Mouse (Mus musculus): ENCODE measurements around the gene Tulp3. TPM values are rescaled to one million over a fixed set of nuclear protein-coding genes. Genes with fewer than 3 reads are reported as not detected.

Tulp3 gene
- total RNA-seq, 2 experiments from 2014 or later, result 23.2 to 24.2 TPM

- no peak for DNase-seq (ENCODE audit: low spot score in 2 of 2)
Observed at GRCm38 (mm10) chr6:128299292-128300133, 56.1 kb downstream of the Tulp3 start.

- DNase-seq (ENCODE audit: low spot score in 2 of 2), result no peak
Observed at GRCm38 (mm10) chr6:128298246-128298645, 57.4 kb downstream of the Tulp3 start.

- DNase-seq (ENCODE audit: low spot score in 2 of 2), result no peak
Observed at GRCm38 (mm10) chr6:128296750-128297393, 58.8 kb downstream of the Tulp3 start.

- DNase-seq (ENCODE audit: low spot score in 2 of 2), result peak; percentile 65 to 69
Observed at GRCm38 (mm10) chr6:128295876-128296749, 59.5 kb downstream of the Tulp3 start.

GRCm38 (mm10) chr6:128291284-128291683 is 64.4 kb downstream of the Tulp3 start:
- DNase-seq (ENCODE audit: low spot score in 2 of 2), result no peak

GRCm38 (mm10) chr6:128288681-128289080 is 67.0 kb downstream of the Tulp3 start:
- no peak for DNase-seq (ENCODE audit: low spot score in 2 of 2)

GRCm38 (mm10) chr6:128285792-128286430 is 69.7 kb downstream of the Tulp3 start:
- DNase-seq (ENCODE audit: low spot score in 2 of 2), result no peak

- DNase-seq (ENCODE audit: low spot score in 2 of 2), result no peak
Observed at GRCm38 (mm10) chr6:128282126-128282525, 73.5 kb downstream of the Tulp3 start.

- DNase-seq (ENCODE audit: low spot score in 2 of 2), result no peak
Observed at GRCm38 (mm10) chr6:128280472-128281145, 75.0 kb downstream of the Tulp3 start.

- no peak for DNase-seq (ENCODE audit: low spot score in 2 of 2)
Observed at GRCm38 (mm10) chr6:128279608-128280007, 76.0 kb downstream of the Tulp3 start.

GRCm38 (mm10) chr6:128279099-128279498 is 76.6 kb downstream of the Tulp3 start:
- no peak for DNase-seq (ENCODE audit: low spot score in 2 of 2)

GRCm38 (mm10) chr6:128277132-128278085 is 78.2 kb downstream of the Tulp3 start:
- DNase-seq (ENCODE audit: low spot score in 2 of 2), result peak in 1 of 2 experiments; percentile 24

- no peak for DNase-seq (ENCODE audit: low spot score in 2 of 2)
Observed at GRCm38 (mm10) chr6:128276349-128276748, 79.3 kb downstream of the Tulp3 start.

GRCm38 (mm10) chr6:128275506-128276064 is 80.1 kb downstream of the Tulp3 start:
- DNase-seq (ENCODE audit: low spot score in 2 of 2), result peak in 1 of 2 experiments; percentile 53

GRCm38 (mm10) chr6:128273507-128273906 is 82.1 kb downstream of the Tulp3 start:
- DNase-seq (ENCODE audit: low spot score in 2 of 2), result no peak

- no peak for DNase-seq (ENCODE audit: low spot score in 2 of 2)
Observed at GRCm38 (mm10) chr6:128272754-128273153, 82.9 kb downstream of the Tulp3 start.
